Mouse (Mus musculus) neural tube, embryonic 14.5 days (tissue): ENCODE data around the gene Gpx6. TPM values are rescaled to one million over a fixed set of nuclear protein-coding genes. Genes with fewer than 3 reads are reported as not detected.

Experiments
- ATAC-seq: fragments of 200-750 bp; cut with Nextera tagmentation; 2 replicates; pipeline ENCODE4 v1.8.0; 2017; ENCODE audit warnings: low read depth, mild to moderate bottlenecking, moderate TSS enrichment, moderate library complexity
- H3K27ac ChIP-seq: fragments of 300-500 bp; sonication (generic); 2 replicates; pipeline ENCODE4 v1.5.1; 2014; ENCODE audit warnings: low read depth, mild to moderate bottlenecking, control low read depth, low read length, moderate library complexity, mixed read lengths
- H3K27me3 ChIP-seq: fragments of 300-500 bp; sonication (generic); 2 replicates; pipeline ENCODE4 v1.6.1; 2014; ENCODE audit warnings: low read length; ENCODE audit not compliant: control insufficient read depth, insufficient read depth
- H3K36me3 ChIP-seq: fragments of 300-500 bp; sonication (generic); 2 replicates; pipeline ENCODE4 v1.6.1; 2014; ENCODE audit warnings: low read length, mixed read lengths; ENCODE audit not compliant: control insufficient read depth, insufficient read depth
- H3K4me1 ChIP-seq: fragments of 300-500 bp; sonication (generic); 2 replicates; pipeline ENCODE4 v1.6.1; 2014; ENCODE audit warnings: low read length; ENCODE audit not compliant: control insufficient read depth, insufficient read depth
- H3K4me2 ChIP-seq: fragments of 300-500 bp; sonication (generic); 2 replicates; pipeline ENCODE4 v1.6.1; 2014; ENCODE audit warnings: mild to moderate bottlenecking, low read depth, low read length, control low read depth
- H3K4me3 ChIP-seq: fragments of 300-500 bp; sonication (generic); 2 replicates; pipeline ENCODE4 v1.5.1; 2014; ENCODE audit warnings: low read depth, low read length, control low read depth, mixed read lengths
- H3K9ac ChIP-seq: fragments of 300-500 bp; sonication (generic); replicated peaks from 2 replicates; pipeline ENCODE4 v1.6.1; 2014; ENCODE audit warnings: low read depth, mild to moderate bottlenecking, control low read depth, low read length, mixed read lengths
- H3K9me3 ChIP-seq: fragments of 300-500 bp; sonication (generic); 2 replicates; pipeline ENCODE4 v1.6.1; 2016; ENCODE audit warnings: low read length; ENCODE audit not compliant: control insufficient read depth
- whole genome bisulfite sequencing: fragments of 180-500 bp; shearing (Covaris S2); extraction: QIAGEN DNeasy Blood & Tissue Kit; methylation state at CpG from one replicate; pipeline ENCODE4 v1.1.7; 2014; 5-methylcytosine and 5-hydroxymethylcytosine counted together
- polyA plus RNA-seq: library from polyadenylated mRNA; unstranded; fragments of >200 nt; fragmentation: Nextera tagmentation; extraction: Ambion mirVana; gene quantifications from 2 replicates; pipeline ENCODE4 v1.2.1, GENCODE M21; 2014

The Gpx6 gene
- 0.35 TPM in 1 of 2 replicates, not detected in the other for polyA plus RNA-seq

- Histone ChIP-seq H3K27me3 (no peaks in the 10 kb centered on the region), H3K4me3 (no peak within 1 kb of the TSS), H3K4me2 (no peak within 1 kb of the TSS), H3K27ac (no peak within 1 kb of the TSS), H3K4me1 (no peaks in the 10 kb centered on the region), H3K9ac (no peak within 1 kb of the TSS), H3K9me3 (no peaks in the 10 kb centered on the region), H3K36me3 (no peaks in the 10 kb centered on the region)
- 22% methylated on average over 3 of the region's 3 CpGs for WGBS
- no peak for ATAC-seq
These were observed at the start of gene Gpx6 for GRCm38 (mm10) chr13:21311926-21312325. TSS of gene Gpx6 (plus strand) at chr13:21312125.

- WGBS, result 72% methylated on average over 4 of the region's 4 CpGs
- no peaks in the 10 kb centered on the region for H3K9me3 ChIP-seq
- ATAC-seq, result no peak
- no peak overlapping the region for H3K9ac ChIP-seq
- H3K27me3 ChIP-seq, result no peaks in the 10 kb centered on the region
- no peak overlapping the region for H3K4me2 ChIP-seq
- H3K27ac ChIP-seq, result no peak overlapping the region
- H3K4me3 ChIP-seq, result no peak overlapping the region
- no peaks in the 10 kb centered on the region for H3K36me3 ChIP-seq
- no peaks in the 10 kb centered on the region for H3K4me1 ChIP-seq
These were observed 49.0 kb upstream of the Gpx6 start for GRCm38 (mm10) chr13:21262787-21263461.

GRCm38 (mm10) chr13:21263910-21264309 is 48.0 kb upstream of the Gpx6 start:
- WGBS, result 2% methylated on average over 11 of the region's 11 CpGs
- Histone ChIP-seq H3K27ac (no peak overlapping the region), H3K4me2 (peak overlapping the region; percentile 31), H3K9me3 (no peaks in the 10 kb centered on the region), H3K36me3 (no peaks in the 10 kb centered on the region), H3K4me3 (peak overlapping the region; percentile 30), H3K27me3 (no peaks in the 10 kb centered on the region), H3K9ac (no peak overlapping the region), H3K4me1 (no peaks in the 10 kb centered on the region)
- ATAC-seq, result no peak

- no peaks in the 10 kb centered on the region for H3K9me3 ChIP-seq
- no peaks in the 10 kb centered on the region for H3K36me3 ChIP-seq
- H3K4me3 ChIP-seq, result peak overlapping the region; percentile 30
- peak overlapping the region; percentile 31 for H3K4me2 ChIP-seq
- no peaks in the 10 kb centered on the region for H3K4me1 ChIP-seq
- WGBS, result under 1% methylated on average over 11 of the region's 11 CpGs
- no peak for ATAC-seq
- H3K27me3 ChIP-seq, result no peaks in the 10 kb centered on the region
- no peak overlapping the region for H3K9ac ChIP-seq
- H3K27ac ChIP-seq, result no peak overlapping the region
These were observed 47.6 kb upstream of the Gpx6 start for GRCm38 (mm10) chr13:21264366-21264765.

- H3K36me3 ChIP-seq, result no peaks in the 10 kb centered on the region
- no peaks in the 10 kb centered on the region for H3K4me1 ChIP-seq
- no peaks in the 10 kb centered on the region for H3K9me3 ChIP-seq
- no peak overlapping the region for H3K4me2 ChIP-seq
- no peak overlapping the region for H3K27ac ChIP-seq
- WGBS, result 49% methylated on average over 2 of the region's 2 CpGs
- H3K9ac ChIP-seq, result no peak overlapping the region
- no peak for ATAC-seq
- H3K27me3 ChIP-seq, result no peaks in the 10 kb centered on the region
- H3K4me3 ChIP-seq, result no peak overlapping the region
These were observed 46.2 kb upstream of the Gpx6 start for GRCm38 (mm10) chr13:21265736-21266135.

GRCm38 (mm10) chr13:21267541-21267940 is 44.4 kb upstream of the Gpx6 start:
- H3K27ac ChIP-seq, result no peak overlapping the region
- ATAC-seq, result no peak

GRCm38 (mm10) chr13:21268262-21268661 is 43.7 kb upstream of the Gpx6 start:
- H3K4me1 ChIP-seq, result no peaks in the 10 kb centered on the region
- no peak overlapping the region for H3K4me3 ChIP-seq
- peak overlapping the region; percentile 29 for H3K4me2 ChIP-seq
- no peak for ATAC-seq
- H3K9ac ChIP-seq, result no peak overlapping the region
- no peaks in the 10 kb centered on the region for H3K27me3 ChIP-seq
- H3K9me3 ChIP-seq, result no peaks in the 10 kb centered on the region
- WGBS, result 2% methylated on average over 1 of the region's 1 CpGs
- no peak overlapping the region for H3K27ac ChIP-seq
- no peaks in the 10 kb centered on the region for H3K36me3 ChIP-seq

More at GRCm38 (mm10) chr13:21267541-21267940, 44.4 kb upstream of the Gpx6 start:
- H3K4me2 ChIP-seq, result peak overlapping the region; percentile 29; the same call in 1 of the 2 replicates
- H3K9ac ChIP-seq, result no peak overlapping the region
- no peaks in the 10 kb centered on the region for H3K4me1 ChIP-seq
- H3K27me3 ChIP-seq, result no peaks in the 10 kb centered on the region
- H3K4me3 ChIP-seq, result no peak overlapping the region
- 10% methylated on average over 4 of the region's 4 CpGs for WGBS
- H3K9me3 ChIP-seq, result no peaks in the 10 kb centered on the region
- no peaks in the 10 kb centered on the region for H3K36me3 ChIP-seq

GRCm38 (mm10) chr13:21275021-21275814 is 36.7 kb upstream of the Gpx6 start:
- Histone ChIP-seq H3K4me3 (peak overlapping the region; percentile 59), H3K4me1 (peaks cover 3% of the 10 kb centered on the region; the same call in 1 of the 2 replicates), H3K36me3 (no peaks in the 10 kb centered on the region), H3K9ac (peak overlapping the region; percentile 52), H3K27ac (peak overlapping the region; percentile 12; the same call in 1 of the 2 replicates), H3K27me3 (peaks cover 3% of the 10 kb centered on the region; the same call in 1 of the 2 replicates), H3K4me2 (peak overlapping the region; percentile 61), H3K9me3 (no peaks in the 10 kb centered on the region)
- WGBS, result under 1% methylated on average over 29 of the region's 29 CpGs
- ATAC-seq, result peak; percentile 65
